Mouse (Mus musculus): ENCODE results near the gene Klhl10. TPM values are rescaled to one million over a fixed set of nuclear protein-coding genes. Genes with fewer than 3 reads are reported as not detected.

The Klhl10 gene
- polyA plus RNA-seq, 1 experiment, result 0.77 TPM

GRCm38 (mm10) chr11:100421537-100421936, 20.2 kb upstream of the Klhl10 start:
- Histone ChIP-seq H3K4me1 (ENCODE audit: control insufficient read depth, insufficient read depth, low read length) (no peaks in the 10 kb centered on the region), H3K4me3 (ENCODE audit: insufficient read depth, low read length) (no peak overlapping the region), H3K27ac (ENCODE audit: insufficient read depth, low read length) (no peak overlapping the region)
- no peak for TF ChIP-seq CTCF (IDR thresholded peaks at IDR 0.05; ENCODE audit: borderline replicate concordance, insufficient read depth, low read length)
- TF ChIP-seq POLR2A (IDR thresholded peaks at IDR 0.05; ENCODE audit: low read depth, low read length), result no peak

- Histone ChIP-seq H3K4me1 (ENCODE audit: control insufficient read depth, insufficient read depth, low read length) (no peaks in the 10 kb centered on the region), H3K4me3 (ENCODE audit: insufficient read depth, low read length) (no peak overlapping the region), H3K27ac (ENCODE audit: insufficient read depth, low read length) (peak overlapping the region; percentile 16; the same call in 1 of the 2 replicates)
- TF ChIP-seq CTCF (IDR thresholded peaks at IDR 0.05; ENCODE audit: borderline replicate concordance, insufficient read depth, low read length), result no peak
- no peak for TF ChIP-seq POLR2A (IDR thresholded peaks at IDR 0.05; ENCODE audit: low read depth, low read length)
Observed at GRCm38 (mm10) chr11:100423836-100424235, 17.9 kb upstream of the Klhl10 start.

GRCm38 (mm10) chr11:100425851-100426250, 15.9 kb upstream of the Klhl10 start:
- Histone ChIP-seq H3K27ac (ENCODE audit: insufficient read depth, low read length) (no peak overlapping the region), H3K4me3 (ENCODE audit: insufficient read depth, low read length) (no peak overlapping the region), H3K4me1 (ENCODE audit: control insufficient read depth, insufficient read depth, low read length) (no peaks in the 10 kb centered on the region)
- TF ChIP-seq POLR2A (IDR thresholded peaks at IDR 0.05; ENCODE audit: low read depth, low read length) (no peak), CTCF (IDR thresholded peaks at IDR 0.05; ENCODE audit: borderline replicate concordance, insufficient read depth, low read length) (peak; percentile 81; the same call in 1 of the 2 replicates)

GRCm38 (mm10) chr11:100426820-100427219, 14.9 kb upstream of the Klhl10 start:
- no peak overlapping the region for H3K4me3 ChIP-seq (ENCODE audit: insufficient read depth, low read length)
- TF ChIP-seq POLR2A (IDR thresholded peaks at IDR 0.05; ENCODE audit: low read depth, low read length) (no peak), CTCF (IDR thresholded peaks at IDR 0.05; ENCODE audit: borderline replicate concordance, insufficient read depth, low read length) (no peak)
- no peaks in the 10 kb centered on the region for H3K4me1 ChIP-seq (ENCODE audit: control insufficient read depth, insufficient read depth, low read length)
- H3K27ac ChIP-seq (ENCODE audit: insufficient read depth, low read length), result no peak overlapping the region

GRCm38 (mm10) chr11:100428612-100429199, 13.0 kb upstream of the Klhl10 start:
- Histone ChIP-seq H3K4me3 (ENCODE audit: insufficient read depth, low read length) (no peak overlapping the region), H3K27ac (ENCODE audit: insufficient read depth, low read length) (no peak overlapping the region), H3K4me1 (ENCODE audit: control insufficient read depth, insufficient read depth, low read length) (no peaks in the 10 kb centered on the region)
- TF ChIP-seq CTCF (IDR thresholded peaks at IDR 0.05; ENCODE audit: borderline replicate concordance, insufficient read depth, low read length) (no peak), POLR2A (IDR thresholded peaks at IDR 0.05; ENCODE audit: low read depth, low read length) (no peak)

- TF ChIP-seq CTCF (IDR thresholded peaks at IDR 0.05; ENCODE audit: borderline replicate concordance, insufficient read depth, low read length), result no peak
- no peak for TF ChIP-seq POLR2A (IDR thresholded peaks at IDR 0.05; ENCODE audit: low read depth, low read length)
- H3K4me3 ChIP-seq (ENCODE audit: insufficient read depth, low read length), result no peak overlapping the region
- H3K27ac ChIP-seq (ENCODE audit: insufficient read depth, low read length), result no peak overlapping the region
- H3K4me1 ChIP-seq (ENCODE audit: control insufficient read depth, insufficient read depth, low read length), result no peaks in the 10 kb centered on the region
Observed at GRCm38 (mm10) chr11:100430052-100430451, 11.7 kb upstream of the Klhl10 start.

GRCm38 (mm10) chr11:100432002-100432401, 9.7 kb upstream of the Klhl10 start:
- TF ChIP-seq CTCF (IDR thresholded peaks at IDR 0.05; ENCODE audit: borderline replicate concordance, insufficient read depth, low read length), result no peak
- TF ChIP-seq POLR2A (IDR thresholded peaks at IDR 0.05; ENCODE audit: low read depth, low read length), result no peak
- Histone ChIP-seq H3K4me1 (ENCODE audit: control insufficient read depth, insufficient read depth, low read length) (no peaks in the 10 kb centered on the region), H3K4me3 (ENCODE audit: insufficient read depth, low read length) (no peak overlapping the region), H3K27ac (ENCODE audit: insufficient read depth, low read length) (no peak overlapping the region)

- no peak overlapping the region for H3K4me3 ChIP-seq (ENCODE audit: insufficient read depth, low read length)
- H3K27ac ChIP-seq (ENCODE audit: insufficient read depth, low read length), result no peak overlapping the region
- H3K4me1 ChIP-seq (ENCODE audit: control insufficient read depth, insufficient read depth, low read length), result peaks cover 5% of the 10 kb centered on the region; the same call in 1 of the 2 replicates
- no peak for TF ChIP-seq POLR2A (IDR thresholded peaks at IDR 0.05; ENCODE audit: low read depth, low read length)
- no peak for TF ChIP-seq CTCF (IDR thresholded peaks at IDR 0.05; ENCODE audit: borderline replicate concordance, insufficient read depth, low read length)
Observed at GRCm38 (mm10) chr11:100435678-100436246, 6.0 kb upstream of the Klhl10 start.

- H3K27ac ChIP-seq (ENCODE audit: insufficient read depth, low read length), result no peak overlapping the region
- TF ChIP-seq CTCF (IDR thresholded peaks at IDR 0.05; ENCODE audit: borderline replicate concordance, insufficient read depth, low read length) (no peak), POLR2A (IDR thresholded peaks at IDR 0.05; ENCODE audit: low read depth, low read length) (no peak)
- H3K4me1 ChIP-seq (ENCODE audit: control insufficient read depth, insufficient read depth, low read length), result peaks cover 5% of the 10 kb centered on the region; the same call in 1 of the 2 replicates
Observed at GRCm38 (mm10) chr11:100437901-100438300, 3.8 kb upstream of the Klhl10 start.

More at GRCm38 (mm10) chr11:100437901-100438300, 3.8 kb upstream of the Klhl10 start:
- H3K4me3 ChIP-seq (ENCODE audit: insufficient read depth, low read length), result no peak overlapping the region

Measured in embryonic fibroblast, embryonic 13.5 days (primary cell).